Mouse (Mus musculus) hindbrain, embryonic 14.5 days (tissue): Measurements from ENCODE around the gene Gpt2. TPM values are rescaled to one million over a fixed set of nuclear protein-coding genes. Genes with fewer than 3 reads are reported as not detected.

Experiments used
- ATAC-seq: fragments of 200-750 bp; cut with Nextera tagmentation; 2 replicates; pipeline ENCODE4 v1.8.0; 2017; ENCODE audit warnings: moderate number of reproducible peaks, mild to moderate bottlenecking, moderate TSS enrichment, moderate library complexity; ENCODE audit not compliant: low FRiP score
- DNase-seq: peaks from one replicate; pipeline ENCODE4 v3.0.0-alpha.2; 2015; ENCODE audit warnings: low spot score
- H3K27ac ChIP-seq: fragments of 300-500 bp; sonication (generic); 2 replicates; pipeline ENCODE4 v1.5.1; 2014; ENCODE audit warnings: mild to moderate bottlenecking, moderate library complexity
- H3K27me3 ChIP-seq: fragments of 300-500 bp; sonication (generic); 2 replicates; pipeline ENCODE4 v1.6.1; 2014; ENCODE audit warnings: mild to moderate bottlenecking, low read length, mixed read lengths; ENCODE audit not compliant: control insufficient read depth, insufficient read depth
- H3K36me3 ChIP-seq: fragments of 300-500 bp; sonication (generic); replicated peaks from 2 replicates; pipeline ENCODE4 v1.6.1; 2014; ENCODE audit not compliant: control insufficient read depth, insufficient read depth
- H3K4me1 ChIP-seq: fragments of 300-500 bp; sonication (generic); replicated peaks from 2 replicates; pipeline ENCODE4 v1.6.1; 2014; ENCODE audit warnings: antibody characterized with exemption, low read length, mixed read lengths; ENCODE audit not compliant: control insufficient read depth, insufficient read depth
- H3K4me2 ChIP-seq: fragments of 300-500 bp; sonication (generic); replicated peaks from 2 replicates; pipeline ENCODE4 v1.6.1; 2014; ENCODE audit warnings: mild to moderate bottlenecking, moderate library complexity
- H3K4me3 ChIP-seq: fragments of 300-500 bp; sonication (generic); replicated peaks from 2 replicates; pipeline ENCODE4 v1.5.1; 2014; ENCODE audit warnings: mild to moderate bottlenecking, low read length
- H3K9ac ChIP-seq: fragments of 300-500 bp; sonication (generic); 2 replicates; pipeline ENCODE4 v1.6.1; 2014
- H3K9me3 ChIP-seq: fragments of 300-500 bp; sonication (generic); 2 replicates; pipeline ENCODE4 v1.6.1; 2016; ENCODE audit warnings: low read length; ENCODE audit not compliant: control insufficient read depth
- WGBS: fragments of 180-500 bp; shearing (Covaris S2); extraction: QIAGEN DNeasy Blood & Tissue Kit; methylation state at CpG from one replicate; pipeline ENCODE4 v1.1.7; 2014; 5-methylcytosine and 5-hydroxymethylcytosine counted together
- polyA plus RNA-seq: library from polyadenylated mRNA; unstranded; fragments of >200 nt; fragmentation: Nextera tagmentation; extraction: Ambion mirVana; gene quantifications from 2 replicates; pipeline ENCODE4 v1.2.1, GENCODE M21; 2014

Gene Gpt2
- polyA plus RNA-seq, 1 experiment from 2014 or later, result 56.7 TPM

DNA sequence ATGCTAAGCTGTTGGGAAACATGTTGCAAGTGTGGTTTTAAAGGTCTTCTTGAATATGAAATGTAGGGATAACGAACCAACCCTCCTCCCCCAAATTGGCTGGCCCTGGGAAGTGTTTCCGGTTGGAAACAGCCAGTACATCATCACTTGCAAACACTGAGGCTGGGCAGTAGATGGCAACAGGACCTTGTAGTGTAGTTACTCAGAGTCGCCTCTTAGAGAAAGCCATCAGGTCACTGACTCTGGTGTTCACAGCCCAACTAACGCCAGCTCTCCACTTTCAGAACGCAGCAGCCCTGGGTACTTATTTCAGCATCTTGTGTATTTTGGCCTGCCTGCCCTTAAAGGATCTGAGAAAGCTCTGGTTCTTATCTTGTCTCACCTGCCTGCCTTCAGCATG, 31.6 kb upstream of the Gpt2 start:
- ATAC-seq (no peak), DNase-seq (no peak)
- H3K9me3 ChIP-seq, result no peaks in the 10 kb centered on the region
- no peaks in the 10 kb centered on the region for H3K36me3 ChIP-seq
- H3K9ac ChIP-seq, result no peak overlapping the region
- no peak overlapping the region for H3K4me2 ChIP-seq
- no peak overlapping the region for H3K4me3 ChIP-seq
- H3K27ac ChIP-seq, result no peak overlapping the region
- H3K27me3 ChIP-seq, result no peaks in the 10 kb centered on the region
- no peaks in the 10 kb centered on the region for H3K4me1 ChIP-seq
- 54% methylated on average over 5 of the region's 5 CpGs for WGBS

DNA sequence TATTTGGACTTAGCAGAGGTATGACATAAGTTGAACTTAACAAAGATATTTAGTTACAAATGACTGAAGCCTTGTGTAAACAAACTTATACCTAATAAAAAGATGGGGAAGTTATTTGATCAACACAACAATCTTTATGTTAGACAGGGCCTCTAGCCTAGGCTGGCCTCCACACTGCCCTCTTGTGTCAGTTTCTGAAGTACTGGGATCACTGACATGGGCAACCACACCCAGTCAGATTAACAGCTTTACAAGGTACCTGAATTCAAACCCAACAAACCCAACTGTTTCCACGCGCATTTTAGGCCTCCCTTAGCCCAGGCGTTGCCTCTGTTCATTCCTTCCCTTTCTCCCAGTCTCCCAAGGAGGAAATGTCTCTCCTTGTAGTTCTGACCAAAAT, 31.0 kb upstream of the Gpt2 start:
- DNase-seq (no peak), ATAC-seq (no peak)
- Histone ChIP-seq H3K4me2 (no peak overlapping the region), H3K4me3 (no peak overlapping the region), H3K27me3 (no peaks in the 10 kb centered on the region), H3K4me1 (no peaks in the 10 kb centered on the region), H3K9me3 (no peaks in the 10 kb centered on the region), H3K9ac (no peak overlapping the region), H3K27ac (no peak overlapping the region), H3K36me3 (no peaks in the 10 kb centered on the region)
- WGBS, result 79% methylated on average over 3 of the region's 3 CpGs

DNA sequence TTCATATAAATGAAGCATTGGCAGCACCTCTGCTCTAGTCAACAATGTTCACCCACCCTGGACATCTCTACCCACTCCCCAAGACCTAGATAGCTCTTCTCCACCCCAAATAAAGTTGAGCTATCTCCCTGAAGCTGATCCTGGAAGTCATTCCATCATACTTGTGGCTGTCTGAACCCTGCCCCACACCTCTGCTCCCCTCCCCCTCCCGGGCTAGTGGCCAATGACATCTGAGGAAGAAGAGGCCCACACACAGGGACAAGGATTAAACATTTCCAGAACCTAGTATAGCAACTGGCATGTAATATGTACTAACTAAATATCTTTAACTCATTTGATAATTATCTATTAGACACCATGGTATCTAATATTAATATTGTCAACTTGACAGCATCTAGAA, 29.9 kb upstream of the Gpt2 start:
- DNase-seq, result no peak
- Histone ChIP-seq H3K36me3 (no peaks in the 10 kb centered on the region), H3K9me3 (no peaks in the 10 kb centered on the region), H3K4me3 (no peak overlapping the region), H3K9ac (no peak overlapping the region), H3K27ac (no peak overlapping the region), H3K4me1 (no peaks in the 10 kb centered on the region), H3K4me2 (no peak overlapping the region), H3K27me3 (no peaks in the 10 kb centered on the region)
- 92% methylated on average over 1 of the region's 1 CpGs for WGBS
- ATAC-seq, result no peak

DNA sequence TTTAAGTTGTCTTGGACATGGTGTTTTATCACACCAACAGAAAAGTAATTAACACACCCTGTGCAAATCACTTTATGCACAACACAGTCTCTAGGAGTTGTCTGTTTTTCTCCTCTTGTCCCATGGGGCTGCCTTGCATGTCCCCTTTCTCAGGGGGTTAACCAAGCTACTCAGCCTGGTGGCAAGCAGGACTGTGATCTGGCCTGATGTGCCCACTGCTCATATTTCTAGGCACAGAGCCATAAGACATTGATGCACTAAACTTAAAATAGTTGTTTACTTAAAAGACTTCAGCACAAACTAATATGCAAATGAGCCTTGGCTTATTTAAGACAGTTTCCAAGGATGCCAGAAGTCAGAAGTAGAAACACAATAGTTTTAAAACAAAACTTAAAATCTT, 28.1 kb upstream of the Gpt2 start:
- Histone ChIP-seq H3K9me3 (no peaks in the 10 kb centered on the region), H3K4me1 (no peaks in the 10 kb centered on the region), H3K27ac (no peak overlapping the region), H3K4me3 (no peak overlapping the region), H3K9ac (no peak overlapping the region), H3K27me3 (no peaks in the 10 kb centered on the region), H3K36me3 (no peaks in the 10 kb centered on the region), H3K4me2 (no peak overlapping the region)
- DNase-seq (no peak), ATAC-seq (no peak)

DNA sequence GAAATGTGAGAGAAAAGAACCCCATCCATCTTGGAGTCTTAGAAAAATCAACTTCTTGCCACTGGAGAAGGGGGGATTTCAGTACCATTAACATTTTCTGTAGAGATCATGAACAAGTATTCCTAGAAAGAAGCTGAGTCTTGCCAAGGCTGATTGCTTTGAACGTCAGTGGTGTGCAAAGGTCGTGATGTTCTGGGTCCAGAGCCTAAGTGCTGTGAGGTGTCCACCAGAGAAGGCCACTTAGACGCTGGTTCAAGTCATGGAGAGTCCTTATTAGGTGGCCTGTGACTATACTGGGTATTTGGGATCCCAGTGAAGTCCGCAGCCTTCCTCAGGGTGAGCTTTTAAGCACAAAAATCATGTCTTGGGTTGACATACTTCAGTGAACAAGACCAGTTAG, 26.3 kb upstream of the Gpt2 start:
- H3K27ac ChIP-seq, result no peak overlapping the region
- WGBS, result 87% methylated on average over 4 of the region's 4 CpGs
- no peak overlapping the region for H3K4me2 ChIP-seq
- DNase-seq (no peak), ATAC-seq (no peak)
- no peaks in the 10 kb centered on the region for H3K9me3 ChIP-seq
- no peaks in the 10 kb centered on the region for H3K27me3 ChIP-seq
- H3K4me1 ChIP-seq, result no peaks in the 10 kb centered on the region
- no peak overlapping the region for H3K9ac ChIP-seq
- H3K4me3 ChIP-seq, result no peak overlapping the region
- H3K36me3 ChIP-seq, result no peaks in the 10 kb centered on the region

DNA sequence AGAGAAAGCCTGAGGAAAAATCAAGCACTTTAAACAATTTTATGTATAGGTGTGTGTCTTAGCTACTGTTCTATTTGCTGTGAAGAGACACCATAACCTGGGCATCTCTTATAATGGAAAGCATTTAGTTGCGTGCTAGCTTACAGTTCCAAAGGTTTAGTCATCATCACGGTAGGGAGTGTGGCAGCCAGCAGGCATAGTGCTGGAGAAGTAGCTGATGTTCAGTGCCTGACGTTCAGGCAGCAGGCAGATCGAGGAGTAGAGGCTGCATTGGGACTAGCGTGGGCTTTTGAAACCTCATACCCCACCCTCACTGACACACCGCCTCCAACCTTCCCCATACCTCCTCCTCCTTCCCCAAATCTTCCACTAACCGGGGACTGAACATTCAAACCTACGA, 21.6 kb upstream of the Gpt2 start:
- no peaks in the 10 kb centered on the region for H3K9me3 ChIP-seq
- H3K9ac ChIP-seq, result no peak overlapping the region
- DNase-seq (no peak), ATAC-seq (no peak)
- H3K36me3 ChIP-seq, result no peaks in the 10 kb centered on the region
- no peak overlapping the region for H3K4me2 ChIP-seq
- no peaks in the 10 kb centered on the region for H3K27me3 ChIP-seq
- no peak overlapping the region for H3K4me3 ChIP-seq
- H3K4me1 ChIP-seq, result no peaks in the 10 kb centered on the region
- WGBS, result 88% methylated on average over 8 of the region's 8 CpGs
- H3K27ac ChIP-seq, result no peak overlapping the region

DNA sequence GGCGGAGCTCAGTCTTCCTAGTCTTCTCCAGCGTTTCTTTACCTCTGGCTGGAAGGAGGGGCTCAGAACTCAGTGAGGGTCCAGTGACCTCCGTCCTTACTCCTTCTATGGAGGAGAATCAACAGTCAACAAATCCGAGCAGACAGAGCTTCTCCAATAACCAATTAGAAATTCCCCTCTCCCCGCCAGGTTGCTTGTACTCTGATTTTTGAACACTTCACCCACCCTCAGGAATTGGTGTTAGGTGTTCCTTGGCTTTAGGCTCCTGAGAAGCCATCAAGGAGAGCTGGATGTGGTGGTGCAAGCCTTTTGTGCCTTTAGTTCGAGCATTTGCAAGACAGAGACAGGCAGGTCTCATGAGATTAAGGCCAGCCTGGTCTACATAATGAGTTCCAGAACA, 19.6 kb upstream of the Gpt2 start:
- H3K9me3 ChIP-seq, result no peaks in the 10 kb centered on the region
- H3K27me3 ChIP-seq, result no peaks in the 10 kb centered on the region
- WGBS, result 69% methylated on average over 6 of the region's 6 CpGs
- H3K4me2 ChIP-seq, result no peak overlapping the region
- H3K4me3 ChIP-seq, result no peak overlapping the region
- DNase-seq, result no peak
- no peak overlapping the region for H3K27ac ChIP-seq
- no peaks in the 10 kb centered on the region for H3K4me1 ChIP-seq
- H3K9ac ChIP-seq, result no peak overlapping the region
- no peak for ATAC-seq
- H3K36me3 ChIP-seq, result no peaks in the 10 kb centered on the region

DNA sequence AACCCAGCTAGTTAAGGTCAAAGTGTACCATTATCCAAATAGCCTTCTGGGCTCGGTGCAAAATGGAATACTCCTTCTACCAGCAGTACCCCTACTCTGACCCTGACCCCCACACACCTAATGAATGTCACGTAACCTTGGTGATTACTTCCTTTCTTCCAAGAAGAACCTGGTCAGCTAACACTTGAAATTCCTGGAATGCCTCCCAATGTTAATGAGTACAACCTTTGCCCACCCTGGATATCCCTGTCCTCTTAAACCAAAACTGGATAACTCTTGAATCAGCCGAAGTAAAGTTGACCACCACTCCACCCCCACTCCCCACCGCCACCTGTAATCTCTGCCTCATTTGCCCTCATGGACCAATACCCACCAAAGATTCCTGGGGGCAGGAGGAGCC, 19.1 kb upstream of the Gpt2 start:
- Histone ChIP-seq H3K4me1 (no peaks in the 10 kb centered on the region), H3K27ac (no peak overlapping the region), H3K9ac (no peak overlapping the region), H3K4me3 (no peak overlapping the region), H3K36me3 (no peaks in the 10 kb centered on the region), H3K4me2 (no peak overlapping the region), H3K27me3 (no peaks in the 10 kb centered on the region), H3K9me3 (no peaks in the 10 kb centered on the region)
- ATAC-seq (no peak), DNase-seq (no peak)
- WGBS, result 90% methylated on average over 4 of the region's 4 CpGs

DNA sequence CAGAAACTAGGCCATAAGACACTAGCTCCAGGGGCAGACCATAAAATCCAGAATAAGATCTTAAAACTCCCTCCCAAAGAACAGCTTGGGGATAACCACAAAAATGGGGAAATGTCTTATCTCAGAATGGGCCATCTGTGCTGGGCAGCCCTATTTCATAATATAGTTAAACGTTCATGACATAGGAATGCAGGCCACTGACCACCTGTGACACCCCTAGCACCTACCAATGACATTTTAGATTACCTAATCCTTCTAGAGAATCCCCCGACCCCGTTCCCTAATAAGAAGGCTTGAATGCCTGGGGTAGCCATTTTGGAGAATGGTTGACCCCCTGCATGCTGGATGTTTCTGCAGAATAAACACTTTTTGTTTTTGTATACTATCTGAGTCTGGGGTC, 17.5 kb upstream of the Gpt2 start:
- 93% methylated on average over 3 of the region's 3 CpGs for WGBS

DNA sequence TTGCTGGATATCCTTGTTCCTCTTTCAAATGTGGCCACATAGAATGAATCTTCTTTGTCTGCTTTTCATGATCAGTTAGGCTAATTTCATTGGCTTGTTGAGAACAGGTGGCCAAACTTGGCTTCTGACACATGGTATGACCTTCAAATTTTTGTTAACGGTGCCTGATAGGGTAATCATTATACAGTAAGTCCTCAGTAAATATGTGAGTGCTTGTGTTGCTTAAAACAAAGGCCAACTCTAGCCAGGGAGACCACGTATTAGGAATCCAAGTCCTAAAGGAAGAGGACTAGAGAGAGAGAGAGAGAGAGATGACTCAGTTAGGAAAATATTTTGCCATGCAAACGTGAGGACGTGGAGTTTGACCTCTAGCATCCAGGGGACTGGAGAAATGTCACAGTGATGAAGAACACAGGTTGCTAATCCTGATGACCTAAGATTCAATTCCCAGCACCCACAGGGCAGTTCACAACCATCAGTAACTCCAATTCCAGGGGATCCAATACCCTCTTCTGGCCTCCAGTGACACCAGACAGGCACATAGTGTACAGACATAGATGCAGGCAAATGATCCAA, 15.3 kb upstream of the Gpt2 start:
- no peak overlapping the region for H3K4me3 ChIP-seq
- WGBS, result 88% methylated on average over 4 of the region's 4 CpGs
- H3K36me3 ChIP-seq, result no peaks in the 10 kb centered on the region
- DNase-seq (no peak), ATAC-seq (no peak)
- H3K27me3 ChIP-seq, result no peaks in the 10 kb centered on the region
- no peaks in the 10 kb centered on the region for H3K9me3 ChIP-seq
- no peak overlapping the region for H3K9ac ChIP-seq
- no peak overlapping the region for H3K4me2 ChIP-seq
- no peak overlapping the region for H3K27ac ChIP-seq
- H3K4me1 ChIP-seq, result no peaks in the 10 kb centered on the region

More for the DNA sequence above, 17.5 kb upstream of the Gpt2 start:
- Histone ChIP-seq H3K4me2 (no peak overlapping the region), H3K4me3 (no peak overlapping the region), H3K4me1 (no peaks in the 10 kb centered on the region), H3K27ac (no peak overlapping the region), H3K9me3 (no peaks in the 10 kb centered on the region), H3K36me3 (no peaks in the 10 kb centered on the region), H3K27me3 (no peaks in the 10 kb centered on the region), H3K9ac (no peak overlapping the region)
- DNase-seq, result no peak
- ATAC-seq, result no peak
